In the genomic region with DNA sequence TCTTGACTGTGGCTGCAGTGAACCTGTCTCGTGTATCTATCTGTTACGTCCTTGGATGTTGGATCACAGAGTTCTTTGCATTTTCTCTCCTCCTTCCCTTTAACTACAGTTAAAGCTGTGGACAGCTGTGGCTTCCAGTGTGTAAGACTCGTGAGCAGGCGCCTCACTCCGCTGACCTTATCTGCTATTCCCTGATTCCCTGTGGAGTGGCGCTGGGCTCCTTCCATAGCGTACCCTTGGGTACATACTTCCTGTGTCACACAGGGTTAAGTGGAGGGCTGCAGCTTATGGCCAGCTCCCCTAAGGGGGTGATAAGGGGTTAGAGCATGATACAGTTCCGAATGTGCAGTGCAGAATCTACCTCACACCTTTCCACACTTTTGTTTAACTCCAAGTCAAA, we compare ENCODE assay signal across 26 mouse cellular contexts.
DNase-seq lines count a peak whose midpoint lies in the region; ATAC-seq and TF ChIP-seq lines count a peak whose summit lies in the region.
"Had no signal": no experiment of that assay in that cellular context is flagged by ENCODE, and none has a peak within 500 bp of the region (broad histone marks: within the 10 kb centered on the region; RNA-seq: fewer than 3 reads in every experiment).

No protein-coding gene starts in this region.

- WGBS in heart, embryonic 11.5 days (ENCODE audit: insufficient replicate concordance): 23% methylated on average over 8 of the region's 8 CpGs
- WGBS in heart, embryonic 15.5 days: 23% methylated on average over 8 of the region's 8 CpGs
- 19% methylated on average over 8 of the region's 8 CpGs for WGBS in heart, postnatal 0 days
- WGBS in limb, embryonic 13.5 days: 72% methylated on average over 8 of the region's 8 CpGs

- H3K27me3 ChIP-seq in heart, embryonic 11.5 days (ENCODE audit: control insufficient read depth, insufficient read depth, low read length): no peaks in the 10 kb centered on the region
- no peaks in the 10 kb centered on the region for H3K27me3 ChIP-seq in heart, embryonic 15.5 days
- no peaks in the 10 kb centered on the region for H3K27me3 ChIP-seq in heart, postnatal 0 days (ENCODE audit: control insufficient read depth, insufficient read depth, low read length)
- H3K27me3 ChIP-seq in limb, embryonic 13.5 days: no peaks in the 10 kb centered on the region
- H3K27me3 ChIP-seq: CH12.LX; hindbrain, embryonic 12.5 days; intestine, embryonic 15.5 days; midbrain, embryonic 12.5 days; neural tube, embryonic 13.5 days had no signal

- no peak for DNase-seq in heart, postnatal 36 days
- DNase-seq in heart, postnatal 0 days (ENCODE audit: low spot score): peak; percentile 13
- no peak for DNase-seq in B cell, adult 2 months
- DNase-seq: adrenal gland, adult 2 months; adrenal gland, postnatal 36 days; cerebellum, adult 2 months; cerebellum, postnatal 14 days; gastrocnemius, postnatal 25 days; kidney, adult 2 months; liver; lung, adult 2 months; lung, postnatal 14 days; right cerebral cortex, postnatal 4 days had no signal

- ATAC-seq in heart, embryonic 11.5 days (replicated peaks; ENCODE audit: insufficient number of reproducible peaks, low FRiP score, low TSS enrichment): no peak
- ATAC-seq in heart, embryonic 15.5 days (replicated peaks; ENCODE audit: insufficient number of reproducible peaks, insufficient read depth, low FRiP score, low read depth): 0 out of 2 replicates have a peak, but pooled peaks have one; percentile 39
- peak; percentile 66 for ATAC-seq in heart, postnatal 0 days (ENCODE audit: insufficient read depth, low read depth)
- no peak for ATAC-seq in limb, embryonic 13.5 days (ENCODE audit: low FRiP score, low read depth)
- ATAC-seq: activated CD4-positive, CD25-positive, alpha-beta regulatory T cell, adult 4 months; forebrain, embryonic 14.5 days; hindbrain, postnatal 0 days; intestine, embryonic 15.5 days had no signal

- H3K36me3 ChIP-seq in heart, embryonic 11.5 days (ENCODE audit: control insufficient read depth, insufficient read depth, low read length): no peaks in the 10 kb centered on the region
- no peaks in the 10 kb centered on the region for H3K36me3 ChIP-seq in heart, embryonic 15.5 days
- H3K36me3 ChIP-seq in heart, postnatal 0 days (replicated peaks; ENCODE audit: control insufficient read depth, insufficient read depth, low read length): no peaks in the 10 kb centered on the region
- H3K36me3 ChIP-seq in limb, embryonic 13.5 days: 0 out of 2 replicates have a peak, but pooled peaks cover 4% of the 10 kb centered on the region
- H3K36me3 ChIP-seq: hindbrain, embryonic 12.5 days; intestine, embryonic 15.5 days; midbrain, embryonic 12.5 days; neural tube, embryonic 13.5 days had no signal

- H3K9ac ChIP-seq in heart, embryonic 11.5 days (ENCODE audit: low read depth, low read length): no peak overlapping the region
- no peak overlapping the region for H3K9ac ChIP-seq in heart, embryonic 15.5 days
- no peak overlapping the region for H3K9ac ChIP-seq in heart, postnatal 0 days (replicated peaks; ENCODE audit: low read depth, low read length)
- no peak overlapping the region for H3K9ac ChIP-seq in limb, embryonic 13.5 days
- H3K9ac ChIP-seq: hindbrain, embryonic 12.5 days; intestine, embryonic 15.5 days; liver, embryonic 14.5 days; midbrain, embryonic 12.5 days; neural tube, embryonic 13.5 days had no signal

- intact Hi-C loops in heart, postnatal 36 days (cut with DNase I): no loop called here

- H3K27ac ChIP-seq in heart, embryonic 11.5 days (ENCODE audit: low read depth, low read length): no peak overlapping the region
- H3K27ac ChIP-seq in heart, embryonic 15.5 days: no peak overlapping the region
- H3K27ac ChIP-seq in heart, postnatal 0 days (ENCODE audit: low read depth): no peak overlapping the region
- H3K27ac ChIP-seq in limb, embryonic 13.5 days: peak overlapping the region; percentile 70; the same call in 1 of the 2 replicates
- H3K27ac ChIP-seq: hindbrain, embryonic 12.5 days; hindbrain, postnatal 0 days; intestine, embryonic 15.5 days; layer of hippocampus, adult 2 months; liver, embryonic 14.5 days; midbrain, embryonic 12.5 days; neural tube, embryonic 13.5 days had no signal

- TF ChIP-seq EP300 in heart, postnatal 0 days (IDR thresholded peaks at IDR 0.05; ENCODE audit: low read depth): no peak

- no peak overlapping the region for H3K4me3 ChIP-seq in heart, embryonic 11.5 days (ENCODE audit: low read depth, low read length)
- no peak overlapping the region for H3K4me3 ChIP-seq in heart, embryonic 15.5 days
- no peak overlapping the region for H3K4me3 ChIP-seq in heart, postnatal 0 days (ENCODE audit: low read depth, low read length)
- H3K4me3 ChIP-seq in limb, embryonic 13.5 days: no peak overlapping the region
- H3K4me3 ChIP-seq: hindbrain, embryonic 12.5 days; intestine, embryonic 15.5 days; layer of hippocampus, adult 2 months; midbrain, embryonic 12.5 days; neural tube, embryonic 13.5 days had no signal

- TF ChIP-seq CTCF in heart, postnatal 0 days (IDR thresholded peaks at IDR 0.05; ENCODE audit: low read depth): no peak

- no peaks in the 10 kb centered on the region; the same call in 1 of the 2 replicates for H3K9me3 ChIP-seq in heart, embryonic 11.5 days (replicated peaks; ENCODE audit: control insufficient read depth, low read length)
- no peaks in the 10 kb centered on the region for H3K9me3 ChIP-seq in heart, embryonic 15.5 days (replicated peaks)
- H3K9me3 ChIP-seq in heart, postnatal 0 days (replicated peaks; ENCODE audit: control insufficient read depth, low read length): no peaks in the 10 kb centered on the region
- peaks cover 4% of the 10 kb centered on the region; the same call in 1 of the 2 replicates for H3K9me3 ChIP-seq in limb, embryonic 13.5 days
- H3K9me3 ChIP-seq: intestine, embryonic 15.5 days; neural tube, embryonic 13.5 days had no signal

- peaks cover 11% of the 10 kb centered on the region for H3K4me1 ChIP-seq in heart, embryonic 11.5 days (ENCODE audit: control insufficient read depth, insufficient read depth, low read length)
- peaks cover 11% of the 10 kb centered on the region for H3K4me1 ChIP-seq in heart, embryonic 15.5 days (replicated peaks)
- H3K4me1 ChIP-seq in heart, postnatal 0 days (ENCODE audit: control insufficient read depth, insufficient read depth): peaks cover 11% of the 10 kb centered on the region; the same call in 1 of the 2 replicates
- peaks cover 38% of the 10 kb centered on the region for H3K4me1 ChIP-seq in limb, embryonic 13.5 days
- H3K4me1 ChIP-seq: hindbrain, embryonic 12.5 days; intestine, embryonic 15.5 days; midbrain, embryonic 12.5 days; neural tube, embryonic 13.5 days had no signal

- H3K4me2 ChIP-seq in heart, embryonic 11.5 days: 0 out of 2 replicates have a peak overlapping the region, but pooled peaks have one; percentile 1
- peak overlapping the region; percentile 14; the same call in 1 of the 2 replicates for H3K4me2 ChIP-seq in heart, embryonic 15.5 days
- H3K4me2 ChIP-seq in heart, postnatal 0 days (ENCODE audit: low read depth, low read length): no peak overlapping the region
- H3K4me2 ChIP-seq in limb, embryonic 13.5 days (replicated peaks): no peak overlapping the region
- H3K4me2 ChIP-seq: hindbrain, embryonic 12.5 days; intestine, embryonic 15.5 days; midbrain, embryonic 12.5 days; neural tube, embryonic 13.5 days had no signal

Comparison
In these comparisons a context has a peak if more than half of its experiments do, and no peak if none do; other contexts are left out.
1. ATAC-seq: peak in heart, embryonic 15.5 days (single experiment) and heart, postnatal 0 days (single experiment); none in heart, embryonic 11.5 days (single experiment) and limb, embryonic 13.5 days (single experiment).
2. H3K4me2 ChIP-seq: peak in heart, embryonic 11.5 days (single experiment) and heart, embryonic 15.5 days (single experiment); none in heart, postnatal 0 days (single experiment) and limb, embryonic 13.5 days (single experiment).